Mouse (Mus musculus): ENCODE data around the gene Rbfox2.

Gene Rbfox2

DNA sequence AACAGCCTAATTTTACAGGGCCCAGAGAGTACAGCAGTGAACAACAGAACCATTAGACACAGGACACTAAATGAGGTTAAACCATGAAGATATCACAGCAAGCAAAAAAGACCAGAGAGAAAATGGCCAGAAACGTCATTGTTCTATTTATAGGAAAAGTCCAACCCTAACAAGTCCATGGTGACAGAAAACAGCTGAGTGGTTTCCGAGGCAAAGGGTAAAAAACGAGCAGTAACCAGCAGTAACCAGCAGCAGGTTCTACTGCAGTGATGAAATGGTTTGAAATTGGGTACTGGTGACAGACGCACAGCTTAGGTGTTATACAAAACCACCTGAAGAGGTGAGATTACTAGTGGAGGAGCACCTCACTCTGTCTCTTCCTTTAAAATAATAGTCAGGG lies 72.5 kb downstream of the Rbfox2 start:
- no peak for DNase-seq (ENCODE audit: low read depth, low spot score)

- DNase-seq (ENCODE audit: low read depth, low spot score) = no peak
Measured at GRCm38 (mm10) chr15:77230144-77230543, 76.7 kb downstream of the Rbfox2 start.

DNA sequence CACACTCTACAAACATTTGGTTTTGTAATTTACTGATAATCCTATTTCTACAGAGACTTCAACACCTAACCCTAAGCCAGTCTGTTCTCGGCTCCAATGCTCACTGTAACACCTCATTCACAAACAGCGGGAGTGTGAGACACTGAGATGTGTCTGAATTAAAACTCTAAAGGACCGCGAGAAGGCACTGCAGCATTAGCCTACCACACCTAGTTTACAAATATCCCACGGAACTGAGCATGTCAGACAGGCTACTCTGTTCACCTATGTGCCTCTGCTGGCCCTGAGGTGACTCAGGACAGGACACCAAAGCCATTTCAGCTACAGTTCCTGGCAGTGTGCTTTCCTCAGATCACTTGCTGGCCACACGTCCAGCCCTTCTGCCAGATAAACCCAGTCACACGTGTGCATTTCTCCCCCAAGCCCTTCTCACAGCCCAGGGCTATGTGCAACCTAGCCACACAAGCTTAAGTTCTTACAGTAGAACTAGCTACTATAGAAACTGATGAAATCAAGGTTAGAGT lies 79.9 kb downstream of the Rbfox2 start:
- no peak for DNase-seq (ENCODE audit: low read depth, low spot score)

- DNase-seq (ENCODE audit: low read depth, low spot score) = no peak
Measured at GRCm38 (mm10) chr15:77225858-77226257, 80.9 kb downstream of the Rbfox2 start.

GRCm38 (mm10) chr15:77225274-77225673 lies 81.5 kb downstream of the Rbfox2 start:
- peak; percentile 41 for DNase-seq (ENCODE audit: low read depth, low spot score)

GRCm38 (mm10) chr15:77220833-77221232 lies 86.0 kb downstream of the Rbfox2 start:
- DNase-seq (ENCODE audit: low read depth, low spot score) = no peak

DNA sequence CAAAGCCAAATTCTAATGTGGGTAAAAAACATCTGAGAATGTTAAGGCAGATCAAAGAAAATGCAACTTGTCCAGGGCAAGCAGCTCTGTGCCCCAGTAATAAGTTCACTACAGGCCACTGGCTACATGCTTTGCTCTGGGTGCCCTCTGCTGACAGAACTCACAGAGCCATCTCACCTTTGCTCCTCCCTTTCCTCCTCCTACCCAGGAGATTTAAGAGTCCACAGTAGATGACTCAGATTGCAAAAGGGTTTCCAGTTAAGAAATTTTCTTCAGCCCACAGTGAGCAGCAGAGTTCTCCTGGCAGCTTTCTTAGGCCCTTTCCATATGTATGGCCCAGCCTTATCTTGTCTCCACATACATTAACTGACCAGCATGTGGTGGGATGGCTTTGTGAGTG lies 86.7 kb downstream of the Rbfox2 start:
- peak; percentile 15 for DNase-seq (ENCODE audit: low read depth, low spot score)

DNA sequence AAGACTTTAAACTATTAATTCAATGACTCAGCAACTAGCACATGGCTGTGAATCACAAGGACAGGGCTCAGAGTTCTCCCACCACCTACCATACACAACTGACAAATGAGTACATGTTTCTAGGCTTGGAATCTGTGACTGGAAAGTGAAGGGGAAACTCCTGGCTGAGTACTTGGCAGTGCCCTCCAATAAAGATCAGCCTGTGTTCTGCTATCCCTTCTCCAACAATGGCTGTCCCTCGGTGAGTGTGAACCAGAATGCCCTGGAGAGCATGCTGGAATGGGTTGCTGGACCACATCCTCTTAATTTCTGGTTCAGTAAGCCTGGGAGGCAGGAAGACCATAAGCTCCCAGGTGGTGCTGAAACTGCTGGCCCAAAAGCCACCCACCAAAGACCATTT lies 87.2 kb downstream of the Rbfox2 start:
- no peak for DNase-seq (ENCODE audit: low read depth, low spot score)

DNA sequence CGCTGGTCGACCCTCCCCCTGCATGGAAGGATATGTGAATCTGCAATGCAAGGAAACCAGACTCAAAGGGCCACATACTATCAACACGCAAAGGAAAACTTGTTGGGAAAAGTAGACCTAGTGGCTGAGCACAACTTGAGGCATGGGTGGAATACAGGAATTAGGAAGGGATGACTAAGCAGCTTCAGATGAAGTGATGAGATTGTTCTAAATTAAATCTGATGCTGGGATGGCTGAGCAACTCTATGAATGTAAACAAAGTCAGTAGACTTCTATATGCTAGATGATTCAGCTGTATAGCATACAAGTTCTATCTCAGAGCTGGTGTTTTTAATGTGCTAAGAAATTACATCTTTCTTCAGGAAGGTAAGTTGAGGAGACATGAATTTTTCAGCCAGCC lies 88.8 kb downstream of the Rbfox2 start:
- DNase-seq (ENCODE audit: low read depth, low spot score) = no peak

DNA sequence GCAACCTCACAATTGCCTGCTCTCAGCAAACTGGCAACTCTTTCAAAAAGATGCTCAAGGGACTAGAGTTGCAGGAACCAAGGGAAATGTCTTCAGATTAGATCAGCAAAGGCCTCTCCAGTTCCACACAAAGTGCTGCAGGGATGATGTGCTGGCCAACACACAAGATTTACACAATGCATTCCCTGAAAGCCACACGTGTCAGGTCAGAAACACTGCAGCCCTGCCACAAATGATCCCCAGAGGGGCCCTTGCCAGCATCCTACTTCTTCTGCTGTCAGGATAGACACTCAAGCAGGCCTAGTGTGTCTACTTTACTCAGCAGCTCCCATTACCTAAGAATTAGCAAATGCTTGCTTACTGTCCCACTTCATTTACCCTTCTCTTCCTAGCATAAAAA lies 89.3 kb downstream of the Rbfox2 start:
- no peak for DNase-seq (ENCODE audit: low read depth, low spot score)

DNA sequence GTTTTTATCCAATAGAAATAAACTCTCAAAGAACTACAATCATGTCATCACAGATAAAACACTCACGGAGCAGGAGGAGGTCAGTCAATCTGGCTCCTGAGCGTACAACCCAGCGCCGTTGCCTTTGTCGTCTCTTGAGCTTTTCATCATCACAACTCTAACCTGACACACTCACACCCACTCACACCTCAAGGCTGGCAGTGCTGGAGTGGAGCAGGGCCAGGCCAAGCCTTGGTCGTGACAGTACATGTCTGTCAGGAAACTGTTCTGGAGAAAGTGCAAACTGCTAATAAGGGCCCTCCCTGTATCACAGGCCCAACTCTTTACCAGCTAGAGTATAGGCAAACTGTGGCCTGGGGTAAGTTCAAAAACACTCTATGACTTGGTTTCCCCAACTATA lies 90.1 kb downstream of the Rbfox2 start:
- DNase-seq (ENCODE audit: low read depth, low spot score) = no peak

GRCm38 (mm10) chr15:77215178-77215800 lies 91.5 kb downstream of the Rbfox2 start:
- no peak for DNase-seq (ENCODE audit: low read depth, low spot score)

GRCm38 (mm10) chr15:77214410-77215107 lies 92.2 kb downstream of the Rbfox2 start:
- no peak for DNase-seq (ENCODE audit: low read depth, low spot score)

DNA sequence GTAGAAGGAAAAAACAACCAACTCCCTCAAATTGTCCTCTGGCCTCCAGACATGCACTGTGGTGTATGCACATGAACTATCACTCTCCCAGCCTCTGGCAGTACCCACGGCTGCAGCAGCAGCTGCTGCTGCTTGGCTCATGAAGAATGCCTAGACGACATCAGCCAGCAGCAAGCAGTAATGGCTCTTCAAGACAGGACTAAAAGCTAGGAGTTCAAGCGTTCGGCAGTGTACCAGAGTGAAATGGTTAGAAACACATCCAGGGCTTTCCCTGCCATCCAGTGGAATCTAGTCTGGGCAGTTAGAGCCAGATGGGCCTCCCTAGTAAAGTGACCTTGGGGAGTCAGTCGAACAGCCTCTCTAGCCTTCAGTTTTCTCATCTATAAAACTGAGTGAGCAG lies 93.0 kb downstream of the Rbfox2 start:
- DNase-seq (ENCODE audit: low read depth, low spot score) = no peak

- no peak for DNase-seq (ENCODE audit: low read depth, low spot score)
Measured at GRCm38 (mm10) chr15:77212818-77213217, 94.0 kb downstream of the Rbfox2 start.

- no peak for DNase-seq (ENCODE audit: low read depth, low spot score)
Measured at GRCm38 (mm10) chr15:77212217-77212757, 94.5 kb downstream of the Rbfox2 start.

DNA sequence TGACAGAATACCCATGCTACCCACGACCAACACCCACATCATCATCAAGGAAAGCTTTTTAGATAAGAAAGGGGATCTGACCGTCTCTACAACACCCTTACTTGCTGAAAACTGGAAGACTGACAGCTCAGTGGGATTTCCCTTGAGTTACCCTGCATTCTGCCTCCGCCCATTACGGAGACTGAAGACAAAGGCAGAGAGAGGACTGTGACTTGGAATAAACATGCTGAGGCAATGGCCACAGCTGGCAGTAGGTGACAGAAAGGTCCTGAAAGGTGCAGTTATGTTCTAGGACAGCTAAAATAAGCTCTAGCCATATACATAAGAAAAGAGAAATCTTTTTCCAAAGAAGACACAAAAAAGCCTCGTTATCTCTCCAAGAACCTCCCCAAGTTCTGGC lies 99.8 kb downstream of the Rbfox2 start:
- DNase-seq (ENCODE audit: low read depth, low spot score) = no peak

DNA sequence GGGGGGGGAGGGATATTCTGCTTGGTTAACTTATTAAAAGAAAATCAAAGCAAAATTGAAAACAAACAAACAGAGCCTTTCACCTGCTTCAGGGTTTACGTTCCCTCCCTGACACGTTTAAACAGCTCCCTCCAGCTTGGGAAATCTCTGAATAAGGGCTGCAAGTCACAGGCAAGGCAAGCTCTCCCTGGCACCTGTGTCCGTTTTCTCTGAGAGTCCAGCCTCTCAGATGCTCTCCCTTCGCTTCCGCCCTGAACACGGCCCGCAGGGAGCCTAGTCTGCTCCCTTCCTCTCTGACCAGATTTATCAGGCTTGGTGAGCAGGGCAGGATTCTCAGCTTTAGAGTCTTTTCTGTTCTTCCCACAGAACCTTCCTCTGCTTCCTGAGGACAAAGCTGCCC lies 101.9 kb downstream of the Rbfox2 start:
- no peak for DNase-seq (ENCODE audit: low read depth, low spot score)

DNA sequence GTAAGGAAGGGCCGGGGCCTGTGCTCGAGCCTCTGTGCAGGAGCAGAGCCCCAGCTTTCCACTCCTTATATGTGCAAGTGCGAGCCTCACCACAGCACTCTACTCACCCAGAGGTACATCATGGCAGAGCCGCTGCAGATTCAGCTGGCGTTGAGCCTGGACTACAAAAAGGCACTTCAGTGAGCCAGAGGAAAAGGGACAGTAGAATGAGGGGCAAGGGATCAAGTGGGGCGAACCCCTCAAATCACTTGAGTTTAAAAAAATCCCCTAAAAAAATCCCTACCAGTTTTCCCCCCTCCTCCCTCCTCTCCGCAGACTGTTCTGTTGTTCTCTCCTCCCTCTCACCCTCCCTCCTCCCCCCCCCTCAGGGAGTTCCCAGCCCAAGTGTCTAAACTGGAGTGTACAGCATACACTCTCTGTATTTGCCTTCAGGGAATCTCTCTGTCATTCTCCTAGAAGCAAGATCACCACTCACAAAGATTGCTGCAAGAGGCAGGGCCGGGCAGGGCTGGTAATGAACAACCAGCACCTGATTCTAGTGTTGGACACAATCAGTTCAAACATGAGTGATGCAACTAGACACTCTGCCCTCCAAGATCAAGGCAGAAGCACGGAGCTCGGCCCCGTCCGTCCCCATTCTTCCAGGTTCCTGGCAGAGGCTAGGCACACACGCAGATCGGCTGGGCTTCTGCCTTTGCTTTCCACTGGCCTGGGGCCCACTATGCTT lies 103.4 kb downstream of the Rbfox2 start:
- no peak for DNase-seq (ENCODE audit: low read depth, low spot score)

DNA sequence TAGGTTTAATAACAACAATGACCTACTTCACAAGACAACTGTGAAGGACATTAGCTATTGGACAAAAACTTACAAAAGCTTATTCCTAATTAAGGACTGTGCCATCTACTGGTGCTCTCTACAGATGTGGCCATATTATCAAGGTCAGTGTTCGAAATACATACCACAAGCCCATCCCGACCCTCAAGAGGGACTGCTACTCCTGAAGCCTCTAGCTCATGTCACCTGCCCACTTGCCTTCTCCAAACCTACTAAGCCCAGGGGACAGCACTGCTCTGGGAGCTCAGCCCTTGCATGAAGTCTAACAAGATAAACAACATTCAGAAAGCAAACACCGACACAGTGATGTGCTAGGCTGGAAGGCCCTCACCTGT lies 103.9 kb downstream of the Rbfox2 start:
- DNase-seq (ENCODE audit: low read depth, low spot score) = no peak

GRCm38 (mm10) chr15:77202223-77202622 lies 104.6 kb downstream of the Rbfox2 start:
- DNase-seq (ENCODE audit: low read depth, low spot score) = no peak

DNA sequence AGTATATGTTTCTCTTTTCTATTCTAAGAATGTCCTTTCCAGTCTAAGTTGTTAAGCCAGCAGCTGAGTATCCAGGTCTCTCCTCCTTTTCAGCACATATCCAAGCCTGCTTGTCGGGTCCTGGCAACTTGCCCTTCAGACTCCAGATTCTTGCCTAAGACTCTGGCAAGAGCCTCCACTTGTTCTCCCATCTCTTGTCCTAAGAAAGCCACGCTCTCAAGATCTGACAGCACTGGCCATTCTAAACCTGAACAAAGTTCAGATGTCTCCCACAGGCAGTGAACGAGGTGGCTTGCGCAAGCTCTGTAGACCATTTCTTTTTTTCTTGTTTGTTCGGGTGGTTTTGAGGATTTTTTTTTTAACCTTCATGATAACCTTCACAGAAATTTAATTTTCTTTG lies 110.0 kb downstream of the Rbfox2 start:
- DNase-seq (ENCODE audit: low read depth, low spot score) = no peak
